Mouse (Mus musculus): ENCODE measurements around the gene Katna1.
A peak's percentile ranks its signal among the peaks of the same experiment; 100 is the strongest.

Katna1 gene

GRCm38 (mm10) chr10:7779751-7780237 lies 54.0 kb downstream of the Katna1 start:
- no peak for DNase-seq (ENCODE audit: low spot score in 2 of 2)

- DNase-seq (ENCODE audit: low spot score in 2 of 2) = peak; percentile 88 to 91
Observed at GRCm38 (mm10) chr10:7780238-7781176, 54.7 kb downstream of the Katna1 start.

DNA sequence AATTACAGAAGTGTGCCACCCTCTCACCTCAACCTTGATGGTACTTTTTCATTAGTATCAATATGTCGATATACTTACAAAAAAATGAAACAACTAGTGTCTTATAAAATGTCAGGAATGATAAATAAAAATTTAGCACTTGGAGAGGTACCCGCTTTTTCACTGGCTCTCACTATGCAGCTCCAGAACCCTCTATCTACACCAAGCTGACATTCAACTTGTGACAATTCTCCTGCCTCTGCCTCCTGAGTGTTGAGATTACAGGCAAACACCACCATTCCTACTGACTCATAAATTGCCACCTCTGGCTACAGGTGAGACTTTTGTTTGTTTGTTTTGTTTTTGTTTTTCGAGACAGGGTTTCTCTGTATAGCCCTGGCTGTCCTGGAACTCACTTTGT lies 55.4 kb downstream of the Katna1 start:
- no peak for DNase-seq (ENCODE audit: low spot score in 2 of 2)

DNA sequence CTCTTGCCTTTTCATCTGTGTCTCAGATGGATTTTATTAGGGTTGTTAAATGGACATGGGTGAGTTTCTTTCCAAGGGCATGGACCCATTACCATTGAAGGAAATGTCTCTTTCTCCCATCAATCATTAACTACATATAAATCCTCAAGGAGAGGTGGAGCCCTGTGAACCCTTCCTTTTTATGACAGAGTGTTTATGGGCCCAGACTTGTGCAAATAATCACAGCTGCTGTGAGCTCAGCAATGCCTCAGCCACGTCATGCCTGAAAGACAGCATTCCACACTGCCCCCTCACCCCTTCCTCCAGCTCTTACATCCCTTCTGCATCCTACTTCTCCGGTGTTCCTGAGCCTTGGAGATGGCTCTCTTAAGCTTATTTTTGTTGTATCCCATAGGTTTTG lies 61.5 kb downstream of the Katna1 start:
- no peak for DNase-seq (ENCODE audit: low spot score in 2 of 2)

DNA sequence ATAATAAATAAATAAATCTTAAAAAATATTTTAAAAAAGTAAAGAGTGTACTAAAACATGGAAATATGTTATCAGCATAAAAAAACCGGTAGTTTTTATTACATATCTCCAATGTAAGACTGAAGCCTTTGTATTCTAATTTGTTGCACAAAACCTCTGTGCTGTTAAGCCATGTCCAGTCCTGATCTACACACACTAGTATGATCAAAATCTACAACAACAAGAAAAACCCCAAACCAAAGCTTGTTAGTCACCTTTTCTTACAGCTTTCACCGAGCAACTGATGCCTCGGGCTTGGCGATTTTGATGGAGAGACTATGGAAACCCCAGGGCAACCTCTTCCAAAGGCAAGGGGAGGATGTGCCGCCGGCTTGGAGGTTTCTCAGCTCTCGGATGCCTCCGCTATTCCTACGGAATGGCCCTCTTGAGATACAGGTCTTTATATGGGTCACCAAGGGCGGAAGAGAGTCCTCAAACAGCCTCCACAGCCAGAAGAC lies 66.5 kb downstream of the Katna1 start:
- DNase-seq (ENCODE audit: low spot score in 2 of 2) = no peak

- DNase-seq (ENCODE audit: low spot score in 2 of 2) = peak; percentile 86 to 89
Observed at GRCm38 (mm10) chr10:7792751-7793385, 67.1 kb downstream of the Katna1 start, which contains the start of the genes Ginm1 and Ppil4. TSS of gene Ginm1 (minus strand) at chr10:7792824. TSS of gene Ppil4 (plus strand) at chr10:7792891.

DNA sequence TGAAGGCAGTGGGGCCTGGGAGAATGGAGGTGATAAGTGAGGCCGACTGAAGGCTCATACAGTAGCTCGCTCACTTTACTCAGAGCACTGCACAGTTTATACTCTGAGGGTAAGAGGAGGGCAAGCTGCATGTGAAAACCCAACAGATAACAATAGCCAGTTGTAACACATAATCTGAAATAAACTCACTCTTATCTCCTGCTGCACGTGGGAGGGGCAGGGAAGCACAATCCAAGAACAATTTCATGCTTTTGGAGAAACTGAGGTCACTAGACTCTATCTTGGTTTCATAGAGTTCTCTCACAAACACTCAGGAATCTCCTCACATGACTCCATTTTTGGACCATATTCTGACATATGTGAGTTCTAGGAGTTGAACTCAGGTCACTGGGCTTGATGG lies 75.5 kb downstream of the Katna1 start:
- no peak for DNase-seq (ENCODE audit: low spot score in 2 of 2)

- no peak for DNase-seq (ENCODE audit: low spot score in 2 of 2)
Observed at GRCm38 (mm10) chr10:7802519-7803140, 76.8 kb downstream of the Katna1 start.

- DNase-seq (ENCODE audit: low spot score in 2 of 2) = peak; percentile 50 to 74
Observed at GRCm38 (mm10) chr10:7809937-7810336, 84.1 kb downstream of the Katna1 start.

All from spleen, postnatal 36 days (tissue).